ENCODE assay signal across 27 mouse cellular contexts in genomic region chr10:80911891-80912290, GRCm38 (mm10). TPM values are rescaled to one million over a fixed set of nuclear protein-coding genes. Genes with fewer than 3 reads are reported as not detected.
"Had no signal": no experiment of that assay in that cellular context is flagged by ENCODE, and none has a peak within 500 bp of the region (broad histone marks: within the 10 kb centered on the region; RNA-seq: fewer than 3 reads in every experiment).

No protein-coding gene starts in this region.

- H3K9me3 ChIP-seq: heart, embryonic 10.5 days; heart, embryonic 12.5 days; hindbrain, embryonic 10.5 days; hindbrain, embryonic 12.5 days; hindbrain, embryonic 15.5 days; limb, embryonic 12.5 days; liver, embryonic 12.5 days had no signal

- ATAC-seq: hindbrain, postnatal 0 days; intestine, postnatal 0 days; liver, embryonic 12.5 days had no signal

- H3K4me3 ChIP-seq: heart, embryonic 10.5 days; heart, embryonic 12.5 days; hindbrain, embryonic 10.5 days; hindbrain, embryonic 12.5 days; hindbrain, embryonic 15.5 days; limb, embryonic 12.5 days; liver, embryonic 12.5 days had no signal

- H3K9ac ChIP-seq: heart, embryonic 12.5 days; hindbrain, embryonic 12.5 days; hindbrain, embryonic 15.5 days; limb, embryonic 12.5 days; liver, embryonic 12.5 days; liver, embryonic 14.5 days had no signal

- H3K4me2 ChIP-seq: heart, embryonic 12.5 days; hindbrain, embryonic 12.5 days; hindbrain, embryonic 15.5 days; limb, embryonic 12.5 days; liver, embryonic 12.5 days had no signal

- H3K27me3 ChIP-seq: heart, embryonic 12.5 days; hindbrain, embryonic 12.5 days; hindbrain, embryonic 15.5 days; limb, embryonic 12.5 days; liver, embryonic 12.5 days had no signal

- DNase-seq: gastrocnemius, postnatal 14 days; heart, adult 18-20 months; heart, postnatal 10 days; heart, postnatal 4 days; kidney, adult 18-20 months; kidney, adult 8-10 months; kidney, postnatal 10 days; kidney, postnatal 25 days; kidney, postnatal 4 days; layer of hippocampus, adult 9-11 months; layer of hippocampus, postnatal 36 days; left cerebral cortex, postnatal 4 days had no signal

- H3K27ac ChIP-seq: heart, embryonic 10.5 days; hindbrain, embryonic 10.5 days; hindbrain, embryonic 12.5 days; hindbrain, embryonic 15.5 days; hindbrain, postnatal 0 days; limb, embryonic 12.5 days; liver, embryonic 12.5 days; liver, embryonic 14.5 days had no signal

RNA-seq across cellular contexts. Expression of gene Tmprss9, which starts 40.2 kb away (rescaled TPM):
- total RNA-seq: granulocyte monocyte progenitor cell, adult 5-6 weeks; heart, adult 18-20 months; heart, adult 8-10 months; heart, postnatal 10 days; heart, postnatal 25 days; heart, postnatal 4 days had no signal
- polyA plus RNA-seq: heart, embryonic 10.5 days; heart, embryonic 12.5 days; heart, embryonic 16.5 days; intestine, postnatal 0 days; kidney, embryonic 16.5 days had no signal
